Mouse (Mus musculus): ENCODE measurements around the gene Prss54.

Prss54 gene

GRCm38 (mm10) chr8:95549871-95550829 lies 26.0 kb downstream of the Prss54 start:
- no peak for DNase-seq

DNA sequence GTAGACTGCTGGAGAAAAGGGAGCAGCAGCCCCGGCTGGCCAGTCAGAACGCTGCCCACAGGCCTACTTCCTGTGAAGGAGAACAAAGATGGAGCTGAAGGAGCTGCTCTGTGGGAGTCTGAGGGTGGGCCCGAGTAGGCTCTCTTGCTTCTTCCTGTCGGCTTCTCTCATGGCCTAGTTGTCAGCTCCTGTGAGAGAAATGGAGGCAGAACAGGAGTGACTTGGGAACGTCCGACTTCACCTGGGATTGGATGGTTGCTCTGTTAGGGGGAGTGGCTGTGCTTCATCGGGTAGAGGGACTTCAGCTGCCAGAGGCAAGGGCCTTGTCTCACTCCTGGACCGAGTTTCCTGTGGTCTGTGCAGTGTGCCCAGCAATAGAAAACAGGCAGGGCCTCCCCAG lies 28.2 kb downstream of the Prss54 start:
- DNase-seq: no peak

DNA sequence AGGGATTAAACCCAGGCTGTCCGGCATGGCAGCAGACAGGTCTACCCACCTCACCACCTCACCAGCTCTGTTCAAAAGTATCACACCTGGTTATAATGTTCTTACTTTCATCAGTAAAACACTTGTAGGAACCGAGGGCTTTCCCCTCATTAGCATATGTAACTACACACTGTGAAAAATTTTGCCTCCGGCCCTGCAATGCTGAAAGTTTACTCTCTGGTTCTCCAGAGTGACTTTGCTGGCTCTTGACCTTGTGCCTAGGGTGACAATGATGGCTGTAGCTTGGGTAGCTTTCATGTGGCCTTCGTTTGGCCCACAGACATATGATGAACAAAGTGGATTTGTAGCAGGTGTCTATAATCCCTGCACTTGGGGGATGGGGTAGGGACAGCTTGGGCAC lies 29.2 kb downstream of the Prss54 start:
- DNase-seq: no peak

DNA sequence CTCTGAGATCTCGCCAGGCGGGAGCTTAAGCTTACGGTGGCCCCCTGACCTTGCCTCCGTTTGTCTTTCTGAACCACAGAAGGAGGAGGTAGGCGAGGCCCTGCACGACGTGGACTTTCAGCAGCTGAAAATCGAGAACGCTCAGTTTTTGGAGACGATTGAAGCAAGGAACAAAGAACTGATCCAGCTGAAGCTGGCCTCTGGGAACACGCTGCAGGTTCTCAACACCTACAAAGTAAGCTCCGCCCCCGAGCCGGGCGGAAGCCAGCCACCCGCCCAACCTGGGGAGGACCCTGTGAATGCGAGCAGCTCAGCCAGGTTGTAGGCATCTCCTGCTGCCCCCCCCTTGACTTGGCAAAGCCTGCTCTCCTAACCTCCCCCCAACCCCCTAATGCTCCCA lies 30.3 kb downstream of the Prss54 start:
- no peak for DNase-seq

DNA sequence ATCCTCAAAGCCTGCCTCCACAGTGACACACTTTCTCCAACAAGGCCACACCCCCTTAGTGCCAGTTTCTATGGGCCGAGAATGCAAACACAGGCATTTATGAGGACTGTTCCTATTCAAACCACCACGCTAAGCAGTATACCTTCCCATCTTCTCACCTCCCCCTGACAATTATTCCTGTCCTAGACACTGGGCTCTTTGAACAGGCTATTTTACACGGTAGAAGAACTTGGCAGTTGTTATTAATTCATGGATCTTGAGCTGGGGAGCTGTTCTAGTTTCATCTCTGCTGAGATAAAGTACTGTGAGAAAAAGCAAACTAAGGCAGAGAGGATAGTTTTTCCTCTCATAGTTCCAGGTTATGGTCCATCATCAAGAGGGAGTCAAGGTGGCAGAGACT lies 33.1 kb downstream of the Prss54 start:
- no peak for DNase-seq

- no peak for DNase-seq
Observed at GRCm38 (mm10) chr8:95542191-95542590, 33.9 kb downstream of the Prss54 start.

DNA sequence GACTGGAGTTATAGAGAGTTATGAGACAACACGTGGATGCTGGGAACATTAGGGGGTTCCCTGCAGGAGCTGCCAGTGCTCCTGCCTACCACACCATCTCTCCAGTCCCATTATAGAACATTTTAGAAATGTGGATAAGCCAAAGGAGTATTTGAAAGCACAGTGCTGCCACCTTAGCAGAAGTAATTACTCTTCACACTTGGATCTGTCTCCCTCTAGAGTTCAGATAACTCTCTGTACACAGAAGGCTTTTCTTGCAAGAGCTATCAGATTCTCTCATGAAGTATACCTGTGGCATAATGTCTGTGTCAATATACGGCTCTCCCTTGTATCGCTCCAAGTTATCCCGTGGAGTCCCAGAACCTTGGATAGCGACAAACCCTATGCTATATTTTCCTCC lies 36.7 kb downstream of the Prss54 start:
- no peak for DNase-seq

DNA sequence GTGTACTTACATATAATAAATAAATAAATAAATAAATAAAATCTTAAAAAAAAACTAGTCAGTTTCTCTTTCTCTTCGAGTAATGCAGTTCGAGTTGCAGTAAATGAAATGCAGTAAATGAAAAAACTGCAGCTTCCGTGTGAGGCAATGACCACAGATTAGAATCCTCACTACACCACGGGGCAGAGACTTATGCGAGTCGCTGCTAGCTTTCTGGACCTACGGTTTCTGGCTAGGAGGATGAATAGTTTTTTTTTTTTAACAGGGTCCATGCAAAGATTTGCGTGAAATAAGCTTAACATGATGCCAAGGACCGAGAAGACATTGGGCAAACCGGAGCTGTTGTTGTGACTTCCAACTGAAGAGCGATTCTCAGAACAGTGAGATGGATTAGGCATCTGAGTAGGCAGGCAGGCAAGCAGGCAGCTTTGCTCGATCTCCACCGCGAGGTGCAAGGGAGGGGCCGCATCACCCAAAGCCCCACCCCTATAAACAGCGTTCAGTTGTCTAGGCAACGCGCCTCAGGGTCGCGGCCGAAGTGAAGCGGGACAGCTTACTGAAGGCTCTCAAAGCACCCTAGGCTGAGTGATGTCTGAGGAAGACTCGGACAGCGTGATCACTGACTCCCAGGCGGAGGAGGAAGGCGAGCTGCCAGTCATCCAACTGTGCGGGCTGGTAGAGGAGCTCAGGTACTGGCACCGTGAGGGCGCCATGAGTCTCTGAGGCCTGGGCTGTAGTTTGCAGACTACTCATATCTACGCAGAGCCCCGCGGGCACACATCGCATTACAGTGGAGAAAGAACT lies 42.4 kb downstream of the Prss54 start, which contains the start of gene Ccdc113:
Gene Ccdc113, plus strand, starts transcription at position 502 of the 804 bp plus-strand sequence.
- DNase-seq: peak; percentile 56 to 66

DNA sequence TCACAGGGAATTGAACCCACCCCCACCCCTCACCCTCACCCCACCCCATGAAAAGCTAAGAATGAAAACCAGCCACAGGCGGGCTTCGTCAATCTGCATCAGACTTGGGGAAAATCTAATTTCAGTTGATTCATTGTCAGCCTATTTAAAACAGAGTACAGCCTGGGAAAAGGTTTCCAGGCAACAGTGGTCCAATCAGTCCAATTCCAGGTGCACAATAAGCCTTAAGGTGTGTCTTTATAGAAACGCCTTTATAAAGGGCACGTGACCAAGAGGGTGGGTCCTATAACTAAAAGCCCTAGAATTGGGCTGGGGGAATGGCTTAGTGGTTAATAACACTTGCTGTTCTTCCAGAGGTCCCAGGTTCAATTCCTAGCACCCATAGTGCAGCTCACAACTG lies 43.9 kb downstream of the Prss54 start:
- no peak for DNase-seq

- DNase-seq: no peak
Observed at GRCm38 (mm10) chr8:95528750-95529310, 47.3 kb downstream of the Prss54 start.

DNA sequence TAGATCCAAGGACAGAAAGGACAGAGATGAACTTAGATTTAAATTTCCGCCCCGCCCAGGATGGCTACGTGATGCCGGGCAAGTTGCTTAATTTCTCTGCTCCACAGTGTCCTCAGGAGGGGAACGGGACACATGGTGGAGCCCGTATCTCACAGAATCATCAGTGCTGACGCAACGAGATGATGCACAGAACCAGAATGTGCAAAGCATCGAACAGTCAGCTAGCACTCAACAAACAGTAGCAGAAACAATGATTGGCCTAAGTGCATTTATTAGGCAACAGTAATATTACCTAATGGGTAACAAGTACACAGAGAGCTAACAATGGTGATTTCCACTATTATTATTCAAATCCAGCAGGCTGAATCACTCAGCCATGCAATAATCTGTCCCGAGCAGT lies 47.9 kb downstream of the Prss54 start:
- no peak for DNase-seq

GRCm38 (mm10) chr8:95523991-95524390 lies 52.1 kb downstream of the Prss54 start:
- DNase-seq: no peak

DNA sequence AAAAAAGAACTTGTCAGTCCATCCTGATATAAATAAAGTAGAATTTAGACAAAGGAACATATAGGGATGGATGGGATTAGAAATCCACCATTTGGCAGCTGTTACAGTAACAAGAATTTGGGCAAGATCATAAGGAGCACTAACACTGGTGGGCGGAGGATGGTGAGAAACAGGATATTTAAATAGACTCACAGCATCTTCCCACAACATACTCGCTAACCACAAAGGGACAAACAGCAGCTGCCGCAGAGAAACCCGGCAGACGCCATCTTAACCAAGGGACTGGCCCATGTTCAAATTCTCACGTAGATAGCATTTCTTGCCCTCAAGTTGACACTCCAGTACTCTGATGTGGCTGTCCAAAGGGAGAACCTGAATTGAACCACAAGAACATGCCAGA lies 59.2 kb downstream of the Prss54 start:
- DNase-seq: no peak

- peak in 1 of 2 experiments; percentile 11 for DNase-seq
Observed at GRCm38 (mm10) chr8:95513219-95513618, 62.9 kb downstream of the Prss54 start.

DNA sequence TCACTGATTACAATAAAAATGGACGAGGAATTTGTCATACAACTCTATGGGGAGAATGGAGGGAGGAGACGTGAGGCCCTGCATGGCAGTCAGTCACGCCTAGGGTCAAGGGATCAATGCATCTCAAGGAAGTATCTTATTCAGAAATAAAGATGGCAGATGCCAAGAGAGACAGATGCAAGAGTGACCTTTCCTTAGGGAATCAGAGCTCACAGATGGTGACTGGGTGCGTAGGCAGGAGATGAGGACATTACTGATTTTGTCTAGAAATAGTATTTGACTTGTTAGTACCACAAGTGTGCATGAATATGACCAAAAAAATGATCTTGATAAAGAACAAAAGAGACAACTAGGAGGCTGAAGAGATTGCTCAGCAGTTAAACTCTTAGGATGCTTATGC lies 63.9 kb downstream of the Prss54 start:
- DNase-seq: no peak

Data from lung, adult 18-20 months (tissue).